In genomic region chr4:137025570-137025969, GRCm38 (mm10) we compare ENCODE assay signal across 11 mouse cellular contexts. TPM values are rescaled to one million over a fixed set of nuclear protein-coding genes. Genes with fewer than 3 reads are reported as not detected.
DNase-seq lines count a peak whose midpoint lies in the region; ATAC-seq and TF ChIP-seq lines count a peak whose summit lies in the region.
"Had no signal": no experiment of that assay in that cellular context is flagged by ENCODE, and none has a peak within 500 bp of the region (broad histone marks: within the 10 kb centered on the region; RNA-seq: fewer than 3 reads in every experiment).

No protein-coding gene starts in this region.

- TF ChIP-seq POLR2A in heart, adult 2 months (IDR thresholded peaks at IDR 0.05; ENCODE audit: insufficient read depth, low read depth, low read length) = no peak

- intact Hi-C loops in heart, adult 2 months (cut with DNase I) = loop anchor here (2.0 kb wide), 1 partner anchor 47 kb away; no protein-coding TSS in a partner anchor

- H3K27ac ChIP-seq in heart, embryonic 11.5 days (ENCODE audit: low read depth, low read length) = no peak overlapping the region
- H3K27ac ChIP-seq in heart, adult 2 months = peak overlapping the region; percentile 33; the same call in 1 of the 2 replicates
- peak overlapping the region; percentile 57; the same call in 1 of the 2 replicates for H3K27ac ChIP-seq in liver, embryonic 11.5 days (ENCODE audit: low read depth, low read length)
- no peak overlapping the region for H3K27ac ChIP-seq in forebrain, embryonic 11.5 days (ENCODE audit: low read depth, low read length)
- H3K27ac ChIP-seq: forebrain, embryonic 12.5 days; left cerebral cortex, adult 2 months had no signal

- no peaks in the 10 kb centered on the region for H3K9me3 ChIP-seq in heart, embryonic 11.5 days (replicated peaks; ENCODE audit: control insufficient read depth, low read length)
- H3K9me3 ChIP-seq in G1E (replicated peaks) = no peaks in the 10 kb centered on the region
- no peaks in the 10 kb centered on the region for H3K9me3 ChIP-seq in liver, embryonic 11.5 days (ENCODE audit: control insufficient read depth, low read length)
- no peaks in the 10 kb centered on the region for H3K9me3 ChIP-seq in forebrain, embryonic 11.5 days (ENCODE audit: control insufficient read depth, low read length)
- H3K9me3 ChIP-seq: forebrain, embryonic 12.5 days had no signal

- no peaks in the 10 kb centered on the region for H3K79me2 ChIP-seq in heart, adult 2 months (replicated peaks; ENCODE audit: control insufficient read depth, insufficient read depth, low read length)

- 0 out of 2 replicates have a peak, but pooled peaks have one; percentile 15 for TF ChIP-seq CTCF in G1E (IDR thresholded peaks at IDR 0.05; ENCODE audit: low read depth, low read length)
- peak; percentile 60 for TF ChIP-seq CTCF in heart, adult 2 months (IDR thresholded peaks at IDR 0.05)

- no peaks in the 10 kb centered on the region for H3K27me3 ChIP-seq in heart, embryonic 11.5 days (ENCODE audit: control insufficient read depth, insufficient read depth, low read length)
- no peaks in the 10 kb centered on the region for H3K27me3 ChIP-seq in G1E (ENCODE audit: insufficient read depth, low read length)
- H3K27me3 ChIP-seq in heart, adult 2 months (ENCODE audit: control insufficient read depth, insufficient read depth, low read length) = no peaks in the 10 kb centered on the region
- no peaks in the 10 kb centered on the region for H3K27me3 ChIP-seq in liver, embryonic 11.5 days (replicated peaks; ENCODE audit: control insufficient read depth, insufficient read depth, low read length)
- no peaks in the 10 kb centered on the region for H3K27me3 ChIP-seq in forebrain, embryonic 11.5 days (ENCODE audit: control insufficient read depth, insufficient read depth, low read length)
- H3K27me3 ChIP-seq: forebrain, embryonic 12.5 days had no signal

- no peak overlapping the region for H3K9ac ChIP-seq in heart, embryonic 11.5 days (ENCODE audit: low read depth, low read length)
- H3K9ac ChIP-seq in heart, adult 2 months (ENCODE audit: low read depth, low read length) = no peak overlapping the region
- H3K9ac ChIP-seq in liver, embryonic 11.5 days (ENCODE audit: low read depth, low read length) = 0 out of 2 replicates have a peak overlapping the region, but pooled peaks have one; percentile 25
- no peak overlapping the region for H3K9ac ChIP-seq in forebrain, embryonic 11.5 days (ENCODE audit: low read length)
- H3K9ac ChIP-seq: forebrain, embryonic 12.5 days; lung, embryonic 14.5 days had no signal

- DNase-seq in heart, adult 11 months = peak; percentile 96
- peak; percentile 8 for DNase-seq in G1E (ENCODE audit: low spot score)
- peak; percentile 33 to 60 for DNase-seq in heart, adult 2 months
- DNase-seq in liver, embryonic 11.5 days (ENCODE audit: low spot score) = no peak
- no peak for DNase-seq in forebrain, embryonic 11.5 days (ENCODE audit: low spot score)
- DNase-seq: lung, embryonic 14.5 days had no signal

- TF ChIP-seq EP300 in heart, adult 2 months (IDR thresholded peaks at IDR 0.05; ENCODE audit: insufficient read depth, low read depth, low read length) = 0 out of 2 replicates have a peak, but pooled peaks have one; percentile 57

- no peak overlapping the region for H3K4me2 ChIP-seq in heart, embryonic 11.5 days
- peak overlapping the region; percentile 11 for H3K4me2 ChIP-seq in liver, embryonic 11.5 days
- no peak overlapping the region for H3K4me2 ChIP-seq in forebrain, embryonic 11.5 days (ENCODE audit: low read depth, low read length, severe bottlenecking)
- H3K4me2 ChIP-seq: forebrain, embryonic 12.5 days; lung, embryonic 14.5 days had no signal

- no peaks in the 10 kb centered on the region for H3K36me3 ChIP-seq in heart, embryonic 11.5 days (ENCODE audit: control insufficient read depth, insufficient read depth, low read length)
- H3K36me3 ChIP-seq in G1E (replicated peaks) = peaks cover 43% of the 10 kb centered on the region
- H3K36me3 ChIP-seq in heart, adult 2 months (ENCODE audit: control insufficient read depth, insufficient read depth, low read length) = no peaks in the 10 kb centered on the region
- no peaks in the 10 kb centered on the region for H3K36me3 ChIP-seq in liver, embryonic 11.5 days (ENCODE audit: control insufficient read depth, insufficient read depth, low read length)
- H3K36me3 ChIP-seq in forebrain, embryonic 11.5 days (ENCODE audit: control insufficient read depth, insufficient read depth, low read length) = no peaks in the 10 kb centered on the region
- H3K36me3 ChIP-seq: forebrain, embryonic 12.5 days had no signal

- no peak overlapping the region for H3K4me3 ChIP-seq in heart, embryonic 11.5 days (ENCODE audit: low read depth, low read length)
- peak overlapping the region; percentile 68; the same call in 1 of the 2 replicates for H3K4me3 ChIP-seq in G1E (ENCODE audit: low read depth, low read length)
- no peak overlapping the region for H3K4me3 ChIP-seq in heart, adult 2 months
- H3K4me3 ChIP-seq in liver, embryonic 11.5 days (ENCODE audit: low read depth, low read length) = no peak overlapping the region
- H3K4me3 ChIP-seq in forebrain, embryonic 11.5 days (ENCODE audit: low read depth, low read length) = no peak overlapping the region
- H3K4me3 ChIP-seq: forebrain, embryonic 12.5 days; left cerebral cortex, adult 2 months had no signal

- H3K4me1 ChIP-seq in heart, embryonic 11.5 days (ENCODE audit: control insufficient read depth, insufficient read depth, low read length) = peaks cover 30% of the 10 kb centered on the region
- H3K4me1 ChIP-seq in G1E (ENCODE audit: insufficient read depth, low read depth, low read length) = peaks cover 86% of the 10 kb centered on the region
- peaks cover 9% of the 10 kb centered on the region for H3K4me1 ChIP-seq in heart, adult 2 months (ENCODE audit: control insufficient read depth, insufficient read depth, low read length)
- peaks cover 32% of the 10 kb centered on the region for H3K4me1 ChIP-seq in liver, embryonic 11.5 days (replicated peaks; ENCODE audit: control insufficient read depth, insufficient read depth, low read length)
- H3K4me1 ChIP-seq in forebrain, embryonic 11.5 days (replicated peaks; ENCODE audit: control insufficient read depth, insufficient read depth, low read length) = 0 out of 2 replicates have a peak, but pooled peaks cover under 1% of the 10 kb centered on the region

- no peak for ATAC-seq in heart, embryonic 11.5 days (replicated peaks; ENCODE audit: insufficient number of reproducible peaks, low FRiP score, low TSS enrichment)
- no peak for ATAC-seq in G1E (ENCODE audit: extremely low read depth, insufficient number of reproducible peaks, low FRiP score, poor library complexity, severe bottlenecking)
- ATAC-seq in liver, embryonic 11.5 days (replicated peaks; ENCODE audit: low FRiP score) = peak; percentile 69
- ATAC-seq in granulocyte monocyte progenitor cell, adult 5-6 weeks (replicated peaks; ENCODE audit: poor library complexity, severe bottlenecking) = no peak
- no peak for ATAC-seq in inflammation-experienced regulatory T-cells, adult 6 months
- ATAC-seq in forebrain, embryonic 11.5 days (replicated peaks; ENCODE audit: low FRiP score) = no peak

- 32% methylated on average over 6 of the region's 6 CpGs for WGBS in heart, embryonic 11.5 days (ENCODE audit: insufficient replicate concordance)
- WGBS in heart, adult 2 months = 23% methylated on average over 6 of the region's 6 CpGs
- WGBS in liver, embryonic 11.5 days = 33% methylated on average over 6 of the region's 6 CpGs
- 74% methylated on average over 6 of the region's 6 CpGs for WGBS in forebrain, embryonic 11.5 days

RNA-seq across cellular contexts. Expression of gene Zbtb40, which starts 23.0 kb away (rescaled TPM):
- polyA plus RNA-seq in heart, embryonic 11.5 days (2014; fragmentation: Nextera tagmentation; extraction: Ambion mirVana) = 3.5 and 3.7 TPM in 2 replicates
- total RNA-seq in G1E (2014; fragmentation: Nextera tagmentation) = 15.4 and 16.7 TPM in 2 replicates
- total RNA-seq in G1E (2017) = 13.4 and 14.4 TPM in 2 replicates
- polyA plus RNA-seq in G1E (2012) = 10.9 and 17.8 TPM in 2 replicates
- total RNA-seq in heart, adult 2 months (2021) = 1 to 10 TPM; 7.3 to 8.0 TPM
- 5.6 and 9.3 TPM in 2 replicates for polyA plus RNA-seq in heart, adult 2 months (2012; rRNA removed)
- polyA plus RNA-seq in liver, embryonic 11.5 days (2014; fragmentation: Nextera tagmentation; extraction: Ambion mirVana) = 4.4 and 5.7 TPM in 2 replicates
- 4.0 and 5.4 TPM in 2 replicates for total RNA-seq in granulocyte monocyte progenitor cell, adult 5-6 weeks (2014; fragmentation: Nextera tagmentation)
- 4.4 and 6.9 TPM in 2 replicates for total RNA-seq in granulocyte monocyte progenitor cell, adult 5-6 weeks (2017)
- polyA plus RNA-seq in inflammation-experienced regulatory T-cells, adult 6 months (2017; shearing (Covaris generic)) = 1 to 10 TPM; 4.3 to 6.6 (median 6.1) TPM
- polyA plus RNA-seq in forebrain, embryonic 11.5 days (2014; fragmentation: Nextera tagmentation; extraction: Ambion mirVana) = 5.9 and 6.7 TPM in 2 replicates

Comparison
In these comparisons a context has a peak if more than half of its experiments do, and no peak if none do; other contexts are left out.
1. H3K27ac ChIP-seq: peak in heart, adult 2 months (single experiment) and liver, embryonic 11.5 days (single experiment); none in heart, embryonic 11.5 days (single experiment) and forebrain, embryonic 11.5 days (single experiment).
2. DNase-seq: peak in heart, adult 11 months (single experiment), G1E (single experiment) and heart, adult 2 months (2 of 2); none in liver, embryonic 11.5 days (single experiment) and forebrain, embryonic 11.5 days (single experiment).